ENCODE assay signal across 19 mouse cellular contexts in the genomic region with DNA sequence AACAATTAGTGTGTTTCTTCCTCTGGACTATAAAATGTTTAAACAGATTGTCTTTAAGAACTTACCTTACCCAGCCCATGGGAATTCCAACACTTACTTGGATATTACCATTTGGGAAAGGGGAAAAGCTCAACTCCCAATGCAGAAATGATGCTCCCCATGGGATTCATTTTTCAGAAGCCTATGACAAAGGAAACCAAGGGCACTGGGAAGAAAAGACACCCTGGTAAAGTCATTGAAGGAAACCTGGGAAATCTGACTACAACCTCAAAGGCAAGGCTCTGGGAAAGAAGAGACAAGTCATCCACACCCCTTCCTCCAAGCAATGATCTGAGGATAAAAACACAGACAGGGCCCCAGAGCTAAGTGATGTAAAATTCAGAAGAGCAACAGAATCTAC.
"Had no signal": no experiment of that assay in that cellular context is flagged by ENCODE, and none has a peak within 500 bp of the region (broad histone marks: within the 10 kb centered on the region; RNA-seq: fewer than 3 reads in every experiment).

No protein-coding gene starts in this region.

- ATAC-seq: liver, postnatal 0 days; lung, postnatal 0 days; midbrain, embryonic 13.5 days; midbrain, embryonic 16.5 days had no signal

- H3K4me1 ChIP-seq: limb, embryonic 12.5 days; limb, embryonic 15.5 days; midbrain, embryonic 13.5 days; neural tube, embryonic 13.5 days had no signal

- H3K27ac ChIP-seq: limb, embryonic 12.5 days; limb, embryonic 15.5 days; liver, embryonic 14.5 days; macrophage; midbrain, embryonic 13.5 days; neural tube, embryonic 13.5 days had no signal

- H3K36me3 ChIP-seq: limb, embryonic 12.5 days; limb, embryonic 15.5 days; midbrain, embryonic 13.5 days; neural tube, embryonic 13.5 days had no signal

- H3K27me3 ChIP-seq: limb, embryonic 12.5 days; limb, embryonic 15.5 days; midbrain, embryonic 13.5 days; neural tube, embryonic 13.5 days had no signal

- H3K4me3 ChIP-seq: limb, embryonic 12.5 days; limb, embryonic 15.5 days; midbrain, embryonic 13.5 days; myocyte; neural tube, embryonic 13.5 days had no signal

- H3K9ac ChIP-seq: limb, embryonic 12.5 days; limb, embryonic 15.5 days; liver, embryonic 14.5 days; liver, postnatal 0 days; lung, embryonic 14.5 days; midbrain, embryonic 13.5 days; neural tube, embryonic 13.5 days had no signal

- H3K4me2 ChIP-seq: limb, embryonic 12.5 days; limb, embryonic 15.5 days; liver, embryonic 11.5 days; lung, embryonic 14.5 days; midbrain, embryonic 13.5 days; neural tube, embryonic 13.5 days had no signal

- DNase-seq: kidney, postnatal 14 days; kidney, postnatal 4 days; left cerebral cortex, postnatal 4 days; liver, postnatal 0 days; lung, embryonic 14.5 days; retina, postnatal 1 day; right cerebral cortex, postnatal 25 days; thymus, adult 18-20 months; thymus, postnatal 36 days had no signal

- H3K9me3 ChIP-seq: limb, embryonic 12.5 days; limb, embryonic 15.5 days; midbrain, embryonic 13.5 days; neural tube, embryonic 13.5 days had no signal
